Mouse (Mus musculus) myocyte (in vitro differentiated cells): Measurements from ENCODE around the gene Kptn. TPM values are rescaled to one million over a fixed set of nuclear protein-coding genes. Genes with fewer than 3 reads are reported as not detected.

Experiments
- H3K27me3 ChIP-seq: one replicate; pipeline ENCODE4 v1.6.1; 2011; ENCODE audit not compliant: control insufficient read depth, insufficient read depth, insufficient read length
- H3K36me3 ChIP-seq: one replicate; pipeline ENCODE4 v1.6.1; 2011; ENCODE audit not compliant: control insufficient read depth, insufficient read depth
- H3K4me2 ChIP-seq: one replicate; pipeline ENCODE4 v1.6.1; 2011; ENCODE audit warnings: low read depth, control low read depth
- H3K4me3 ChIP-seq: one replicate; pipeline ENCODE4 v1.5.1; 2011; ENCODE audit warnings: mild to moderate bottlenecking, control low read depth, moderate library complexity
- H3K79me2 ChIP-seq: one replicate; pipeline ENCODE4 v1.6.1; 2011; ENCODE audit not compliant: control insufficient read depth, insufficient read depth
- H3ac ChIP-seq: one replicate; pipeline ENCODE4 v1.6.1; 2011; ENCODE audit not compliant: control insufficient read depth, insufficient read length
- CEBPB ChIP-seq: IDR thresholded peaks from 2 replicates; pipeline ENCODE4 v1.6.1; 2011; ENCODE audit warnings: mild to moderate bottlenecking, moderate library complexity; ENCODE audit not compliant: poor library complexity, insufficient read depth, severe bottlenecking
- E2F4 ChIP-seq: IDR thresholded peaks from one replicate; pipeline ENCODE4 v1.6.1; 2011; ENCODE audit warnings: mild to moderate bottlenecking, control low read depth, moderate library complexity; ENCODE audit not compliant: insufficient read depth
- MAX ChIP-seq: IDR thresholded peaks from one replicate; pipeline ENCODE4 v1.6.1; 2011; ENCODE audit warnings: low read depth, mild to moderate bottlenecking, control low read depth
- MYOD1 ChIP-seq, 3 experiments: IDR thresholded peaks; one replicate each; pipeline ENCODE4 v1.6.1; 2011; ENCODE audit warnings: control low read depth in 2 of 3, low read depth in 2 of 3, mild to moderate bottlenecking in 2 of 3, moderate library complexity in 1 of 3; ENCODE audit not compliant: insufficient read length in 2 of 3, control insufficient read depth in 1 of 3
- MYOG ChIP-seq, 3 experiments: IDR thresholded peaks; one replicate each; pipeline ENCODE4 v1.6.1; 2011; ENCODE audit warnings: control low read depth in 2 of 3, low read depth in 2 of 3, mild to moderate bottlenecking in 2 of 3; ENCODE audit not compliant: insufficient read length in 2 of 3, control insufficient read depth in 1 of 3, insufficient read depth in 1 of 3
- POLR2A ChIP-seq: IDR thresholded peaks from one replicate; pipeline ENCODE4 v1.6.1; 2011; ENCODE audit warnings: low read depth, mild to moderate bottlenecking, control low read depth, moderate library complexity; ENCODE audit not compliant: insufficient read length
- POLR2AphosphoS2 ChIP-seq: IDR thresholded peaks from one replicate; pipeline ENCODE4 v1.6.1; 2011; ENCODE audit warnings: low read depth, control low read depth; ENCODE audit not compliant: insufficient read length
- REST ChIP-seq: IDR thresholded peaks from one replicate; pipeline ENCODE4 v1.6.1; 2011; ENCODE audit warnings: mild to moderate bottlenecking, control low read depth, moderate library complexity; ENCODE audit not compliant: insufficient read depth, insufficient read length
- SRF ChIP-seq: IDR thresholded peaks from one replicate; pipeline ENCODE4 v1.6.1; 2011; ENCODE audit warnings: low read depth; ENCODE audit not compliant: control insufficient read depth, insufficient read length
- TCF12 ChIP-seq: IDR thresholded peaks from one replicate; pipeline ENCODE4 v1.6.1; 2011; ENCODE audit warnings: mild to moderate bottlenecking, control low read depth; ENCODE audit not compliant: poor library complexity, insufficient read depth, severe bottlenecking
- TCF3 ChIP-seq: IDR thresholded peaks from one replicate; pipeline ENCODE4 v1.6.1; 2011; ENCODE audit warnings: low read depth, control low read depth; ENCODE audit not compliant: insufficient read length
- USF1 ChIP-seq: IDR thresholded peaks from one replicate; pipeline ENCODE4 v1.6.1; 2011; ENCODE audit warnings: low read depth, mild to moderate bottlenecking, control low read depth, moderate library complexity
- polyA plus RNA-seq: library from polyadenylated mRNA; unstranded; fragments of >200 nt; fragmentation: generic; extraction: Trizol; gene quantifications from one replicate; pipeline ENCODE4 v1.2.1, GENCODE M21; 2012; ENCODE audit warnings: missing spikeins

The Kptn gene
- polyA plus RNA-seq, 1 experiment: 16.4 TPM

- Histone ChIP-seq H3K79me2 (no peaks in the 10 kb centered on the region), H3K4me2 (no peak overlapping the region), H3K36me3 (no peaks in the 10 kb centered on the region), H3K27me3 (no peaks in the 10 kb centered on the region), H3K4me3 (no peak overlapping the region), H3ac (no peak overlapping the region)
- TF ChIP-seq POLR2A: no peak
- peak in 1 of 3 experiments; percentile 5 for TF ChIP-seq MYOG (IDR thresholded peaks at IDR 0.05; ENCODE audit: control insufficient read depth in 1 of 3, insufficient read depth in 1 of 3, insufficient read length in 2 of 3, low read depth in 2 of 3)
- no peak for TF ChIP-seq SRF
- TF ChIP-seq TCF12: no peak
- TF ChIP-seq POLR2AphosphoS2: no peak
- no peak for TF ChIP-seq TCF3
Measured at GRCm38 (mm10) chr7:16158735-16159134, 39.0 kb downstream of the Kptn start.

GRCm38 (mm10) chr7:16160702-16161101 lies 41.0 kb downstream of the Kptn start:
- Histone ChIP-seq H3K4me2 (no peak overlapping the region), H3K79me2 (no peaks in the 10 kb centered on the region), H3ac (no peak overlapping the region), H3K36me3 (no peaks in the 10 kb centered on the region), H3K27me3 (no peaks in the 10 kb centered on the region), H3K4me3 (no peak overlapping the region)
- TF ChIP-seq TCF3 (no peak), E2F4 (no peak), MAX (no peak), CEBPB (no peak), REST (no peak), USF1 (no peak), POLR2AphosphoS2 (no peak), MYOD1 (IDR thresholded peaks at IDR 0.05; ENCODE audit: control insufficient read depth in 1 of 3, insufficient read length in 2 of 3, low read depth in 2 of 3) (no peak), TCF12 (no peak), POLR2A (no peak), SRF (no peak)

GRCm38 (mm10) chr7:16161302-16161701 lies 41.6 kb downstream of the Kptn start:
- Histone ChIP-seq H3K79me2 (no peaks in the 10 kb centered on the region), H3K36me3 (no peaks in the 10 kb centered on the region), H3K27me3 (no peaks in the 10 kb centered on the region), H3ac (no peak overlapping the region), H3K4me2 (no peak overlapping the region), H3K4me3 (no peak overlapping the region)
- TF ChIP-seq E2F4 (no peak), POLR2A (no peak), MYOD1 (IDR thresholded peaks at IDR 0.05; ENCODE audit: control insufficient read depth in 1 of 3, insufficient read length in 2 of 3, low read depth in 2 of 3) (no peak)

- H3K4me2 ChIP-seq: no peak overlapping the region
- H3K4me3 ChIP-seq: no peak overlapping the region
- no peaks in the 10 kb centered on the region for H3K27me3 ChIP-seq
- H3ac ChIP-seq: no peak overlapping the region
- H3K79me2 ChIP-seq: no peaks in the 10 kb centered on the region
- H3K36me3 ChIP-seq: no peaks in the 10 kb centered on the region
- TF ChIP-seq SRF: no peak
- no peak for TF ChIP-seq MYOG (IDR thresholded peaks at IDR 0.05; ENCODE audit: control insufficient read depth in 1 of 3, insufficient read depth in 1 of 3, insufficient read length in 2 of 3, low read depth in 2 of 3)
- no peak for TF ChIP-seq CEBPB
- no peak for TF ChIP-seq MAX
- no peak for TF ChIP-seq REST
- TF ChIP-seq MYOD1 (IDR thresholded peaks at IDR 0.05; ENCODE audit: control insufficient read depth in 1 of 3, insufficient read length in 2 of 3, low read depth in 2 of 3): no peak
- no peak for TF ChIP-seq TCF3
- TF ChIP-seq E2F4: no peak
- no peak for TF ChIP-seq TCF12
- no peak for TF ChIP-seq USF1
- TF ChIP-seq POLR2A: no peak
- no peak for TF ChIP-seq POLR2AphosphoS2
Measured at GRCm38 (mm10) chr7:16162036-16162435, 42.3 kb downstream of the Kptn start.

GRCm38 (mm10) chr7:16172141-16172581 lies 52.5 kb downstream of the Kptn start:
- TF ChIP-seq TCF12 (no peak), USF1 (no peak), POLR2AphosphoS2 (no peak), MYOG (IDR thresholded peaks at IDR 0.05; ENCODE audit: control insufficient read depth in 1 of 3, insufficient read depth in 1 of 3, insufficient read length in 2 of 3, low read depth in 2 of 3) (no peak), SRF (no peak), TCF3 (no peak), POLR2A (no peak), MAX (no peak), MYOD1 (IDR thresholded peaks at IDR 0.05; ENCODE audit: control insufficient read depth in 1 of 3, insufficient read length in 2 of 3, low read depth in 2 of 3) (no peak), E2F4 (no peak), CEBPB (no peak), REST (no peak)
- Histone ChIP-seq H3K27me3 (peaks cover 14% of the 10 kb centered on the region), H3K4me3 (no peak overlapping the region), H3K4me2 (no peak overlapping the region), H3K36me3 (no peaks in the 10 kb centered on the region), H3ac (no peak overlapping the region), H3K79me2 (no peaks in the 10 kb centered on the region)
